Mouse (Mus musculus) kidney, adult 2 months (tissue): ENCODE results near the gene Kat7. TPM values are rescaled to one million over a fixed set of nuclear protein-coding genes. Genes with fewer than 3 reads are reported as not detected.

ENCODE experiments used
- DNase-seq: peaks from one replicate; pipeline ENCODE4 v3.0.0; 2021
- H3K27ac ChIP-seq: fragments of 200-500 bp; 2 replicates; pipeline ENCODE4 v1.5.1; 2012; ENCODE audit warnings: low read depth, low read length, control low read depth, inconsistent platforms; ENCODE audit not compliant: insufficient read depth
- H3K27me3 ChIP-seq: fragments of 200-500 bp; replicated peaks from 2 replicates; pipeline ENCODE4 v1.6.1; 2012; ENCODE audit warnings: mild to moderate bottlenecking, moderate library complexity, low read length, inconsistent platforms; ENCODE audit not compliant: control insufficient read depth, insufficient read depth
- H3K36me3 ChIP-seq: fragments of 200-500 bp; 2 replicates; pipeline ENCODE4 v1.6.1; 2012; ENCODE audit warnings: mild to moderate bottlenecking, moderate library complexity, low read length, inconsistent platforms; ENCODE audit not compliant: control insufficient read depth, insufficient read depth
- H3K4me1 ChIP-seq: fragments of 200-500 bp; 2 replicates; pipeline ENCODE4 v1.6.1; 2011; ENCODE audit warnings: low read length; ENCODE audit not compliant: control insufficient read depth, insufficient read depth
- H3K4me3 ChIP-seq: fragments of 200-500 bp; 2 replicates; pipeline ENCODE4 v1.5.1; 2011; ENCODE audit warnings: mild to moderate bottlenecking, low read depth, low read length, control low read depth; ENCODE audit not compliant: insufficient read depth
- CTCF ChIP-seq: fragments of 200-500 bp; conservative IDR thresholded peaks from 2 replicates; pipeline ENCODE4 v1.5.1; 2011; ENCODE audit warnings: low read depth, mild to moderate bottlenecking, control low read depth, low read length, moderate library complexity, mixed read lengths; ENCODE audit not compliant: insufficient read depth, insufficient read length
- POLR2A ChIP-seq: fragments of 200-500 bp; IDR thresholded peaks from one replicate; pipeline ENCODE4 v1.6.1; 2011; ENCODE audit warnings: low read depth, low read length, control low read depth
- WGBS: fragments of 180-500 bp; shearing (Covaris S2); methylation state at CpG from one replicate; pipeline ENCODE4 v1.1.7; 2018; 5-methylcytosine and 5-hydroxymethylcytosine counted together
- polyA plus RNA-seq: library from polyadenylated mRNA; depleted of rRNA; stranded (reverse); fragments of >200 nt; gene quantifications from 2 replicates; pipeline ENCODE4 v1.2.3, GENCODE M21; 2012

The Kat7 gene
- polyA plus RNA-seq, 1 experiment, result 30.0 TPM

DNA sequence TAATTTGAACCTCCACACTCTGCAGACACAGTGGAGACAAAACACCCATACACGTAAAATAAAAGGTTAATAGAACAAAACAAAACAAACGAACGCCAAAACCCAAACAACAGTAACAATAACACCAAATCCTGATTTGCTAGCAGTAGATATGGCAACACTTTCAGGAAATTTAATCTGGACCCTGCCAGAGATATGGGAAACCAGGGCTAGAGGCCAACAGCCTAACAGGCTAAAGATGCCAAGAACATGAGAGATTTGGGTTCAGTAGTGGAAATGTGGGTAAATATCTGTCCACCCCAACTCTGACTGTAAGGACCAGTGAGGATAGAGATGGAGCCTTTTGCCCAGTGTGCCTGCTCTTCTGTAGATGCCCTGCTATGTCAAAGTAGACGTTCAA lies 52.1 kb downstream of the Kat7 start:
- H3K4me1 ChIP-seq, result no peaks in the 10 kb centered on the region
- no peak for DNase-seq
- H3K27ac ChIP-seq, result no peak overlapping the region
- no peaks in the 10 kb centered on the region for H3K27me3 ChIP-seq
- no peaks in the 10 kb centered on the region for H3K36me3 ChIP-seq
- H3K4me3 ChIP-seq, result no peak overlapping the region
- WGBS, result 50% methylated on average over 4 of the region's 4 CpGs
- no peak for TF ChIP-seq POLR2A
- no peak for TF ChIP-seq CTCF

DNA sequence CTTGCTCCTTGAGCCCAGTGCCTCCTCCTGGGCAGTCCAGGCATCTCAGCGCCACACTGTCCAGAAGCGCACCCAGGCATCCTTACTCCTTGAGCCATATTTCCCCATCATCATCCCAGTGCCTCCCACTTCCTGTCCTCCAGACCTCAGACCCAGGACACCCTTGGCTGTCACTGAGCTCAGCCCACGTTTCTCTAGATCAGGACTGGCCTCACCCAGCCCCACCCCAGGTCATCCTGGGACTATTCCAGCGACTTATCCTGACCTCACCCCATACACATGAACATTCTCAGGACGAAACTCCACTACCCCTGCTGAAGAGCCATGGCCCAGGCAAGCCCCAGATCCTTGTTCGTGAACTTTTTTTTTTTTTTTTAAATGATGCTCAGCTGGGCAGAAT lies 54.3 kb downstream of the Kat7 start:
- Histone ChIP-seq H3K36me3 (no peaks in the 10 kb centered on the region), H3K27me3 (no peaks in the 10 kb centered on the region), H3K27ac (no peak overlapping the region), H3K4me3 (no peak overlapping the region), H3K4me1 (no peaks in the 10 kb centered on the region)
- no peak for TF ChIP-seq POLR2A
- TF ChIP-seq CTCF, result no peak
- WGBS, result 83% methylated on average over 6 of the region's 6 CpGs
- DNase-seq, result no peak

DNA sequence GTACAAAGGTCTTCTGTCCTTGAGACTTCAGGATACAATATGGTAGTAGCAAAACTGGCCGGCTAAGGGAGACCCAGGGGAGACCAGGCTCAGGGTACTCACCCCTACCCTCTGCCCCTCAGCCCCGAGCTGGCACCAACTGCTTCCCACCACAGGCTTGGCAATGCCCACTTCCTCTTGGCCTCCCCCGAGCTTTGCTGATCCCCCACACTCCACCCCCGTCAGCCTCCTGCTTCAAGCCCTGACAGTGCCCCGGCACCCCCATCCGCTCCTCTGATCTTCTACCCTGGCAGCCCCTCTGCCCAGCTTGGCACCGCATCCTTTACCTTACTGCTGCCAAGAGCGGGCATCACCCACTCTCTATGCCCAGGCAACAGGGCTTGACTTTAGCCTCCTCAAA lies 55.9 kb downstream of the Kat7 start:
- Histone ChIP-seq H3K27ac (no peak overlapping the region), H3K4me1 (no peaks in the 10 kb centered on the region), H3K27me3 (no peaks in the 10 kb centered on the region), H3K4me3 (no peak overlapping the region), H3K36me3 (no peaks in the 10 kb centered on the region)
- 88% methylated on average over 8 of the region's 8 CpGs for WGBS
- DNase-seq, result no peak
- no peak for TF ChIP-seq POLR2A
- TF ChIP-seq CTCF, result no peak

DNA sequence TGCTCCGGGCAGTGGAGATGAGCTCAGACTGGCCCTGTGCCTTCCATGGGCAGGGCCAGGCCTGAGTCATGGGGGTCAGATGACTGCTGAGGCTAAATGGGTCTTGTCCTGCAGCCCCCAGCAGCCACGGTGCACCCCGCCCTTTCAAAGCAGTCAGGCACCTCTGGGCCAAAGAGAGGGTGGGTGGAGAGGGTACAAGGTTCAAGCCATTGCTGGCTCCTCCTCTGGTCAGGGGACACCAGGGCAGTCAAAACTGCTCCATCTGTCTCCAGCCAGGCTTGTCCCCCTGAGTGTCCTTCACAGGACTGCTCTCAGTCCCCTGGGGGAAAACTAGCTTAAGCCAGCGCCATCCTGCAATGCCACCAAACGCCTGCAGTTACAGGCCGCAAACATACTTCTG lies 57.9 kb downstream of the Kat7 start:
- H3K27ac ChIP-seq, result peak overlapping the region; percentile 43; the same call in 1 of the 2 replicates
- H3K4me1 ChIP-seq, result no peaks in the 10 kb centered on the region
- no peaks in the 10 kb centered on the region for H3K36me3 ChIP-seq
- peak; percentile 84 for DNase-seq
- H3K27me3 ChIP-seq, result no peaks in the 10 kb centered on the region
- TF ChIP-seq CTCF (no peak), POLR2A (no peak)
- 56% methylated on average over 6 of the region's 6 CpGs for WGBS
- no peak overlapping the region for H3K4me3 ChIP-seq

DNA sequence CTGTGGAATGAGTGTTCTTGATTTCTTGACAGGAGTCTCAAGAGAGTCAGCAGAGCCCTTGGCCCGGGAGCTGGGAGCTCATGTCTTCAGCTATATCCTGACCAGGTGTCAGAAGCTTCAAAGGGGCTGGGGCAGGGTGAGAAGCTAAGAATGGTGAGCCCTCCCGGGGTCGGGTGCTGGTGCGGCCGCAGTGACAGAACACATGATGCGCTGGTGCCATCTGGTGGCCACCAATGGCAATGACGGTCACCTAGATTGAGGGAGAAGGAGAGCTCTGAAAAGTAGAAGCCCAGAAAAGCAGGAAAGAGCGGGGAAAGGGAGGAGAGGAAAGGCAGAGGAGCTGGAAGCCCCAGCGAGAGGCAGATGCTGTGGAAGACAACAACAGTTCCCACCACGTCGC lies 58.8 kb downstream of the Kat7 start:
- no peaks in the 10 kb centered on the region for H3K36me3 ChIP-seq
- 3% methylated on average over 11 of the region's 11 CpGs for WGBS
- TF ChIP-seq CTCF (peak; percentile 92), POLR2A (no peak)
- peak overlapping the region; percentile 43 for H3K27ac ChIP-seq
- no peaks in the 10 kb centered on the region for H3K4me1 ChIP-seq
- no peak overlapping the region for H3K4me3 ChIP-seq
- DNase-seq, result peak; percentile 80
- no peaks in the 10 kb centered on the region for H3K27me3 ChIP-seq

DNA sequence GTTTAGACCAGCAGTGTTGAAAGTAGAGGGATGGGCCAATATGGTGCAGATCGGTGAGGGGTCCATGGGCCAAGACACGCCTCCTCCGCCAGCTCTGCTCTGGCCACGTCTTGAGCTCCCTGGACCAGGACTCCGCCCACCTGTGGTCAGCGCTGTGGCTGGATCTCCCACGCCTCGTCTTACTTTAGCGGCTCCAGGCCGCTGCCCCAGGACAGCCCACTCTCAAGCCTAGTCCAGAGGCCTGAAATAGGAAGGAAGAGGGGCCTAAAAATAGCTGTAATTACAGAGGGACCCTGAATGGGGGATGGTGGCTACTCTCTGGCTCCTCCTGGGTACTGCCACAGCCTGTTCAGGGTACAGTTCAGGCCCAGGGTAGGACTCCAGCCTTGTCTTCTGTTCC lies 59.9 kb downstream of the Kat7 start:
- 48% methylated on average over 10 of the region's 10 CpGs for WGBS
- Histone ChIP-seq H3K4me3 (no peak overlapping the region), H3K4me1 (no peaks in the 10 kb centered on the region), H3K27ac (no peak overlapping the region), H3K27me3 (no peaks in the 10 kb centered on the region), H3K36me3 (no peaks in the 10 kb centered on the region)
- TF ChIP-seq POLR2A (no peak), CTCF (no peak)
- no peak for DNase-seq

DNA sequence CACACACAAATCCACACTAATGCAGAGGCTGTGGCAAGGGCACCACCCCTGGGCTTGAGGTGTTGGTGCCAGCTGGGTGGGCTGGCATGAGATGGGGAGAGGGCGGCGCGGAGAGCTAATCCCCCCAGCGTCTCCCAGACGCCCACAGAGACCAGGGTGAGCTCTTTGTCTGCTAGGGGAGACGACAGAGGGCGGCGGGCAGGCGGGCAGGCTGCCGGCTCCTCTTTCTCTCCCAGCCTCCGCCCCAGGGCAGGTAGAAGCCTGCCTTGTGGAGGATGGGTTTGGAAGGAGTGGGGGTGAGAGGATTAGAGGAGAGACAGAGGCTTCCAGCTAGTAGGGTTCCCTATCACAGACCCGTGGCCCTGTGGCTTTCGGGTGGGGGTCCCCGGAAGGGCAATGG lies 63.0 kb downstream of the Kat7 start:
- Histone ChIP-seq H3K4me3 (no peak overlapping the region), H3K27ac (no peak overlapping the region), H3K27me3 (no peaks in the 10 kb centered on the region), H3K4me1 (no peaks in the 10 kb centered on the region), H3K36me3 (no peaks in the 10 kb centered on the region)
- DNase-seq, result no peak
- WGBS, result 78% methylated on average over 14 of the region's 14 CpGs
- no peak for TF ChIP-seq CTCF
- TF ChIP-seq POLR2A, result no peak

DNA sequence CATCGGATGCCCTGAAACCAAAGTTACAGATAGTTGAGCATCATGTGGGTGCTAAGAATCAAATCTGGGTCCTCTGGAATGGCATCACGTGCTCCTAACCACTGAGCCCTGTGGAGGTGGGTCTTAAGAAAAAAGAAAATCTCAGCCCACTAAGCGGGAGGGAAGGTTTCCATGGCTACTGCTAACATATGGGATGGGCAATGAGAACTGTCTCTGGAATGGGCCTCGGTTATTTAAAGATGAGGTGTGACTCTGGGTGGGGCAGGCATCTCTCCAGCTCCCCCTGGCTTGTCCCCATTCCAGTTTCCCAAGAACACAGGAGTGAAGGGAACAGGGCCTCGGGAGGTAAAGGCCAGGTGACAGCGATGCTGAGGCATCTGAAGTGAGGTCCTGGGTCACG lies 64.6 kb downstream of the Kat7 start:
- H3K27me3 ChIP-seq, result no peaks in the 10 kb centered on the region
- TF ChIP-seq POLR2A, result no peak
- TF ChIP-seq CTCF, result no peak
- no peak overlapping the region for H3K4me3 ChIP-seq
- H3K36me3 ChIP-seq, result no peaks in the 10 kb centered on the region
- H3K27ac ChIP-seq, result no peak overlapping the region
- 81% methylated on average over 7 of the region's 7 CpGs for WGBS
- no peak for DNase-seq
- H3K4me1 ChIP-seq, result no peaks in the 10 kb centered on the region
